Mouse (Mus musculus) naive thymus-derived CD4-positive, alpha-beta T cell, adult 2 months (primary cell): ENCODE data around the gene Otx1.

Experiments used
- DNase-seq: peaks from one replicate; pipeline ENCODE4 v3.0.0-alpha.2; 2011; ENCODE audit warnings: low read depth

Gene Otx1

DNA sequence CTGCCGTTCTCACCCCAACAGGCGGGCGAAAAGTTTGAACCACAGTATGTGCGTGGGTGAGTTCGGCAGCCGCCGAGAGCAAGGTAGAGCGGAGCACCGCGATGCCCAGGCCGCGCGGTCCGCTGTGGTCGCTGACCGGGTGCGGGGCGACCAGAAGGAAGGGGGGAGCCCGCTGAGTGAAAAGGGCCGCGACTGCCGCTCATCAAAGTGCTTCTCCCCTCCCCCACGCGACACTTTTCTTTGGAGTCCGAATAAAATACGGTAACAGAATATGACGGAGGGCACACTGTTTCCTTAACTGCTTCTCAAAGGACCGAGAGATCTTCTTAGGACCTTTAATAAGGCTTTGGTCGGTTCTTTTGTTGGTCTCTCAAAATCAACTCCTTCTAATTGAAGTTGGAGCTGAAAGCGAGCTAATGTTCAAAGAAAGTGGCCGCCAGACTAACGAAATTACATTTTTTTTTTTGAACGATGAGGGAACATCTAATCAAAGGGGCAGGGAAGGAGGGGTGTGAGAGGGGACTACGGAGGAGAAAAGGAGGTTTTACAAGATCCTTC is at the start of gene Otx1:
Gene Otx1, minus strand, starts transcription at position 115 of the 558 bp plus-strand sequence.
- no peak for DNase-seq

DNA sequence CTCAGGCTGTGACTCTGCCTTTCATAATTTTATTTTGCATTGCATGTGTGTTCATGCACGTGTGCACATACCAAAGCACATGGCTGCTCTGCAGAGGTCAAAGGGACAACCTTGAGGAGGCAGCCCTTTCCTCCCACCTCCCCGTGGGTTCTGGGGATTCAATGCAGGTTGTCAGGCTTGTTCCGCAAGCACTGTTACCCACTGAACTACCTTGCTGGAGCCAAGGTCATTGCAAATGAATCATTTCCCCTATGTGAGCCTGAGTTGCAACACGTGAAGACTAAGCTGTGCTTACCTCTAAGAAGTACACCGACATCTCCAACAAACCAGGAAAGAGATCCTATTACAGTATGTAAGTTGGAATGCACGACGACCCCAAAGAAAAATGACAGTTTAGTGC is 48.2 kb upstream of the Otx1 start:
- no peak for DNase-seq

DNA sequence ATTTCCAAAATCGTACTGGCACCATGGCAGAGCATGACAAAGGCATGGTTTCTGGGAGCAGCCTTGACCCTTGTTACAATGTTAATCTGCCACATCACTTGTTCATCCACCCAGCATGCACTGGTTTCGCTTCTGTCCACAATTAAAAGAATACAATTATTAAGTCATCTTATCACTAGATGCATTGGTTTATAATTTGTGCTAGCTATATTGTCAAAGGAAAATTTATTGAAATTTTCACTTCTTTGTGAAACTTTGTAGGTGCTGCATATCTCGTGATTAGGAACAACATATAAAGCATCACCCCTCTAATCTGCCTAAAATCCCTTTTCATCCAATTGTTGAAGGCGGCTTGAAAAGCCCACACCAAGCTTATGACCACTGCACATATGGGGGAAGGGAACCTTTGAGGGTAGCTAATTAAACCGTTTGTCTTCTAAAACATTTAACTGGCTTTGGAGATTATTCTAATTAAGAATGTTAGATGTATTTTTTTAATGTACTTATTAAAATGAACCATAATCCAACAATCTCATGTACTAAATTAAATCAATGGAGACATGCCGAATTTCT is 37.2 kb upstream of the Otx1 start:
- DNase-seq = no peak

DNA sequence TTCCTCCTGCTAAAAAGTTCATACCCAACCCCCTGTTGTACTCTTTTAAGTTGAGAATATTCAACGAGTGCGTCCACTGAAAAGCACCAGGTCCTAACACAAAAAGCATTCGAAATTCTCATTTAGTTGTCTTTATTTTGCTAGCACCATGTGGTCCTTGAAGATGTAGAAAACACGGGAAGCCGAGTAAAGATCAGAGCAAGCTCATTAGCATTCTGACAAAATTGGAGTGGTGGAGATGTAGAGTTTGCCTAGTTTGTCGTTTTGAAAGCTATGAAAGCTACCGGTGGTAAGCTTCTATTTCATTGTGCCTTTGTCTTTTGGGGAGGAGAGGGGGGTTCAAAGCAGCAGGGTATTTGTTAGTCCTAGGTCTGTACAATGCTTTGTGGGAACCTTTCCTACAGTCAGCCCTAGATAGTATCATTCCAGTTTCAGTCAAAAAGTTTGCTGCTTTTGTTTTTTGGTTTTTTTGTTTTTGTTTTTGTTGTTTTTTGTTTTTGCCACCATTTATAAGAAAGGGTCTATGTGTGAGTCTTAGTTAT is 31.9 kb upstream of the Otx1 start:
- no peak for DNase-seq

DNA sequence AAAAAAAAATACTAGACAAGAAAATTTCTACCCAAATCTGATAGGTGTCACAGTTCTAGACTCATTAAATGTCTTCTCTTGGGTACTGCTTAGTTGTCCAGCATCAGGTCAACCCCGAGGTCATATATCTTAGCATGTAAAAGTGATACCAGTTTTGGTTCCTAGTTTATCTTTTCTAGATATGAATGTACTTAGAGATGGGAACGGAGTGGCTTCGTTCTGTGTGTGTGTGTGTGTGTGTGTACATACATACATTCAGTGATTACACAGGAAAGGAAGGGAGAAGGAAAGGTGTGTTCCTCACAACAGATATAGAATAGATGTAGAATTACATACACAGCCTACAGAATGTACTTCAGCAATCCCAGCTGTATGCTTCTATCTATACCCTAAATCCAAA is 30.9 kb upstream of the Otx1 start:
- DNase-seq = no peak

DNA sequence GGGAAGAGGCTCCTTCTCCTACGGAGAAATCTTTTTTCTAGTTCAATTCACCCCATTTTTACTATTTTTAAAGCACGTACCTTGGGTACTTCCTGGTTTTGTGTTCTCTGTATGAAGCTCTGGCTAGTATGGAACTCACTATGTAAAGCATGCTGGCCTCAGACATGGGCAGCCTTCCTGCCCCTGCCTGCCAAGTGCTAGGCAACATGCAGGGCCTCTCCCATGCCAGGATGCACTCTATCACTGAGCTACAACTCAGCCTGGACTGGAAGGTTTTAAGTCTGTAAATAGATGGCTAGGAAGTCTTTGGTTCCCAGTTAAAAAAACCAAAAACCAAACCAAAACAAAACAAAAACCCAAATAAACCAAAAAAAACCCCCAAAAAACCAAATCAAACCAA is 17.9 kb upstream of the Otx1 start:
- DNase-seq = no peak

DNA sequence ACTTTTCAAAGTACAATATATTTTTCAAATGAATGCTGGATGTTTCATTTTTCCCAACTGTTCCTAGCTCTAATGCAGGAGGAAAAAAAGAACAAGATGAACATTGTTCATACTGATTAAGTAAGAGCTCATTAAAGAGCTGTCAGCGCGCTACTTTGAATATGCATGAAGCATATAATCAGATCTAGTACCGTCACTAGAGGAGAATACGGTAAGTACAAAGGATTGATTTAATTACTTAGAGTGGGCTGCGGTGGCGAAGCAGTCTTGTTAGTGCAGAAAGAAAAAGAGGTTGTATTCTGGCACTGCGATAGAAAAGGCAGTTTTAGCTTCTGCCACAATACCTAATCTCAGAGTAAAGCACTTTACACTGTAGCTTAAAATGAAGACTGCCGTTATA is 14.7 kb upstream of the Otx1 start:
- no peak for DNase-seq

DNA sequence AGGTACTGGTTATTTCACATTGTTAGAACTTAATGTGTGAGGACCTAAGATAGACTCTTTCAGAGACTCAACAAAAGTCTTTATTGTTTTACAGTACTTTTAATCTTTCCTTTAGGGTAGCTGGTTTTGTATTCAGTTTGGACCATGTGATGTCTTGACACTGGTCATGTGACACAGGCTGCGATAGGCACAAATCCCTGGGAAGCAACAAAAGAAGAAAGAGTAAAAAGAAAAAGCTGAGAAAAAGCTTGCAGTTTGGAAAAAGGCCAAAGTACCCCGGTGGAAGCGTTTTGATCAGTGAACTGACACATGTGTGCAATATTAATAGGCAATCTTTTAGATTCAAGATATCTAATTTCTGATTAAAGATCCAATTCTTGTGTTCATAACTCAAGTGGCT is 13.6 kb upstream of the Otx1 start:
- no peak for DNase-seq

DNA sequence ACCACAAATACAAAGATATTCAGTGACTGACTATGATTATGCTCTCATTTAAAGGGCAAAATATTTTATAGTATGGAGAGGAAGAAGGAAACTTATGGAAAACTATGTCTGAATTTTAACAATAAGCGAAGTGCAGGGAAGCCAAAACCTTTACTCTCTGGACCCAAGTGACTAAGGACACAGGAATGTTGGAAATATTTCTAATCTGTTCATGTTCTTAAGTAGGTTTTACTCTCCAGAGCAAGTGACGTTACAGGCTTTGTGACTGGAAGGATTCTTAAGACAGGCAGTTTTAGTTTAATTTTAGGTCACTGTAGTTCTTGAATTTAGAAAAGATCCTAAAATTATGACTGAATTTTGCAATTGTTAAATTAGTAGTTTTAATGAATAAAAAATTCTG is 6.1 kb upstream of the Otx1 start:
- DNase-seq = no peak

DNA sequence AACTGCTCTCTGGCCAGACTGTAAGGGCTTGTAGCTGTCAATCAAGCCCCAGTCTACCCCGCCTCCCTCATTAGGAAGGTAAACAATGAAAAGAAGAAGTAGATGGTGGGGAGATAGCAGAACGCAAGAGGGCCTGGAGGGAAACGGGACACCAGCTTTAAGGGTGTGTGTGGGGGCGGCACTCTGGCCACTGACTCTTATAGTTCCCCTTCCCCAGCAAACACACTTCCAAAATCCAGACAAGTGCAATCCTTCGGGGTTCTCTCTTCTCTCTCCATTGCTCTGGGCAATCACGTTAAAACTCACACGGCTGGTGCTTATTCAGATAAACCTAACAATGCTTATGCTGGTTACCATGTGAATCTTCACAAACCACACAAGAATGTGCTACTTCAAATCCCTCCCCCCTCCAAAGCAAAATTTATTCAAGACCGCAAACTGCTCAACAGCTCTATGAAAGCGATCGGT is 5.5 kb upstream of the Otx1 start:
- DNase-seq = no peak

DNA sequence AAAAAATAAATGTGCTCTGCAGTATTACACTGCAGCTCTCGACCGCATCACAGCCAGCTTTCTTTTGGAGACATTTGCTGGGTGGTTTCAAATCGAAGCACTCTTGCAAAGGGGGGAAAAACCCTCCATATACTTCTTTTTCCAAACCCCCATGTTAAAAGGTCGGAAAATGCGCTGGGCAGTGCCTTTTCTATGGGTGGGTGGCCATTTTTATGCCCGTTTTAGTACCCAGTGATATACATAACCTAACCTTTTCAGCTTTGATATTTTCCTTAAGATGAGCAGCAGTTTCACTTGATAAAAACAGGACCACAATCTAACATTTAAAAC is 5.0 kb upstream of the Otx1 start:
- DNase-seq = no peak

DNA sequence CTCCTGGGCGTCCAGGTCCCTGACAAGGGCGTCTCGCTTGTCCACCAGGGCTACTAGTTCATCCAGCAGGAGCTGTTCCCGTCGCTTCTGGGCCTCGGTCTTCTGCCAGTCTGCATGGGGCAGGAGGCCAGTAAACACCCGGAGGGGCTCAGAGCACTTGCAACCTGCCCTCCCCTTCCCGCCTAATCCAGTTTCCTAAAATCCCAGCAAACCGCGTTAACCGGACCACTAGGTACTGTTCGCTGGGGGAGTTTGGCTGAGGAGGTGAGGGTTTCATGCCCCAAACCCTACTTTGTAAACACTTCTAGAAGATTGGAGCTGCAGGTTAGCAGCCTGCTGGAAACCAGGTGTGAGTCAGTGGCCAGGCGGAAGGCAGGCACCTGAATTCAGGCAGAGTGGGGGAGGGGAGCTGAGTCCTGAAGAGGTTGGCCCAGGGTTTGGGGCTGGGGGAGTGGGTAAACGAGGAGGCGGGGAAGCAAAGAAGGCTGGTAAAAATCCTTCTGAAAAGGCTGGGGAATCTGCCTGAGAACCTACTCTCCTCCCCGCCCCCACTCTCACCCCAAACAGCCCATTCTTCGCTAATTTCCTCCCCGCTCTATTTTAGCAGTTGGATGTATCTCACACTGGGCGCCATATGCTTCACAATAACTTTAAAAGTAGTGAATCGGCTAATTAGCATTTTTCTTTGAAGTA is 4.5 kb upstream of the Otx1 start:
- DNase-seq = no peak

DNA sequence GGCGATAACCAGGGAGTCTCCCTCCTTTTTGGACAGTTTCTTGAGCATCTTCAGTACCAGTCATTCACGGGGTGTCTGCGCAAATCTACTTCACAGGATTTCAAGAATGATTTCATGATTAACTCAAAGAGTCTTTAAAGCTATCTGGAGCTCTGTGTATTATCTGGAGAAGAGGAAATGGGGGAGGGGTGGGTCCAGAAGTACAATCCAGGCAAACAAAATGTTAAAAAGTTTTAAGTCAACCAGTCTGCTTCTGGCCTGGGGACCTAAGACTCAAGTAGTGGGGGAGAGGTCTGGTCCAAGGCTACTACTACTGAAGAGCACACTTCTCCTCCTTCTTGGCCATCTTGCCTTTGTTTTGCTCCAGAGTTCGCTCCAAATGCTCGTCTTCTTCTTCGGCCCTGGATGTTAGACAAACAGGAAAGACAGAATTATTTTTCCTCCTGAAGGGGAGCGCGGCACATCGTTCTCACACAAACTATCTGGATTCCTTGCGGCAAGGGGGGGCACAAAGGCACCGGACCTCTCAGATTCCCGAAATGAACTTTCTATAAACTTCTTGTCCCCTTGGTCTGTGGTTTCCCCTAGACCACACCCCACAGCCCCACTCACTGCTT is 3.9 kb upstream of the Otx1 start:
- DNase-seq = no peak

DNA sequence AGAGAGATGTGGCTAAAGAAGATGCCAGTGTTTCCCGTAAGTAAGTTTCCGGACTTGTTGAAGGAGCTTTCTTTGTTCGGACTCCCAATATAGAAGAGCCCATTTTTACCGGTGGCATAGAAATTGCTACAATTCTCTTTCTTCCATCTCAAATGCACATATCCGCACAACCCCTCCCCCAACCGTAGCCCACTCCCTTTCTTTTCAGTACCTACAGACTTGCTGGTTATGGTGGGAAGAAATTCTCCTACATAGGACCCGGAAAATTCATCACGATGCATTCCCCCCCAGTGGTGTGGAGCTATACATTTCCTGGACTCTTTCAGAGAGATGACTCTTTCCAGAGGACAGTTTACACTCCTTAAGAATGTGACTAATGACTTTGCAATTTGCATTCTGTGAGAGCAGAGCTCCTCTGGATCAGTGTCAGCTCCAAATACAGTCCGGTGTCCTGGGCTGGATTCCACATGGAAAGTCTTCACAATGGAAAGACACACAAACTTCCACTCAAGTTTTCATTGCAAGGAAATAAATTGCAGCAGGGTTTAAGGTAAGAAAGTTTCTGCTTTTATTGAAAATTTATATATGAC is 2.7 kb upstream of the Otx1 start:
- DNase-seq = no peak

DNA sequence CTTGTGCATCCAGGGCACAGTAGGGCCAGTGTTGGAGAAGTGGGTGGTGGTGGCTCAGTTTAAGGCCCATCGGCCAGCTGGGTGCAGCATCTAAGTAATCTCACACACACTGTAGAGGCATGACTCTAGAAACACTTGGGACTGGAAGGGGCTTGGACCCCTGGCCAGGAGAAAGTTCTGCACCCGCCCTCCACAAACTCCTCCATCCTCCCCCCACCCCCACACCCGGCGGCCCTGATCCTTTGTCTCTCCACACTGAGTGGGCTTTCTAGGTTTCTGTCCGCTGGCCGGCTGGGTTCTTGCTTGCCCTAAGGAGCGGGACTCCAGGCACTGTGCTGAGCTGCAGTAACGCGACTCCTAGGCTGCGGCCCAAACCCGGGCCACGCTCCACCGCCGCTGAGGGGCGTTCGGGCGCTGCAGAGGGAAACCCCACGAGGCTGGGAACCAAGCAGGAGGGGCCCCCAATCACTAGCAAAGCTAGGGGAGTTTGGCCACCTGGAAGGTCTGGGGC is 1.7 kb upstream of the Otx1 start:
- no peak for DNase-seq

DNA sequence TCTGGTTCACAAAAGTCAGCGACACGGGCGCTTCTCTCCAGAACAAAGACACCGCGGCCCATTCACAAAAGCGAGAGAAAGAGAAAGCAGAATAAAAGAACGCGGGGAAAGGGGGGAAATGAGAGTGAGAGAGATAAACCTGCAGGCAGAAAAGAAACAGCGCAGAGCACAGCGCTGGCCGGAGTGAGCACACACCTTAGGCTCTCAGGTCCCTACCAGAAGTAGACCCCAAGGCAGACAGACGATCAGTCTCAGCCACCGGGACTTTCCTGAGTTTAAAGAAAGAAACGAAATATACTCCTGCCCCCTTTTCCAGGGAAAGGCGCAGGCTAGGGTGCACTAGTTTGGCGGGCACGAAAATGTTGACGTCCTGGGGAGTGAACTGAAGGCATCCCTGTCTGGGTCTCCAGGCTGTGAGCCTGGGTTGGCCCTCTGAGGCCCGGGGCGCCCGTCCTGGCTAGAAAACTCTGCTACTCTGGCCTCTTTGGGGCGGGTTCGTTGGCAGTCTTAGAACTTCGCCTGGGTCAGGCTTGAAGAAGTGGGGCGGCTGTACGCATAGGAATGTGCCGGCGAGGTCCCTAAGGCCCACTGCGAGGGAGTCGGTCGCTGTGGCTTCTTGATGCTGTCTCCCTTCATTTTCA is 764 bp upstream of the Otx1 start:
- no peak for DNase-seq

DNA sequence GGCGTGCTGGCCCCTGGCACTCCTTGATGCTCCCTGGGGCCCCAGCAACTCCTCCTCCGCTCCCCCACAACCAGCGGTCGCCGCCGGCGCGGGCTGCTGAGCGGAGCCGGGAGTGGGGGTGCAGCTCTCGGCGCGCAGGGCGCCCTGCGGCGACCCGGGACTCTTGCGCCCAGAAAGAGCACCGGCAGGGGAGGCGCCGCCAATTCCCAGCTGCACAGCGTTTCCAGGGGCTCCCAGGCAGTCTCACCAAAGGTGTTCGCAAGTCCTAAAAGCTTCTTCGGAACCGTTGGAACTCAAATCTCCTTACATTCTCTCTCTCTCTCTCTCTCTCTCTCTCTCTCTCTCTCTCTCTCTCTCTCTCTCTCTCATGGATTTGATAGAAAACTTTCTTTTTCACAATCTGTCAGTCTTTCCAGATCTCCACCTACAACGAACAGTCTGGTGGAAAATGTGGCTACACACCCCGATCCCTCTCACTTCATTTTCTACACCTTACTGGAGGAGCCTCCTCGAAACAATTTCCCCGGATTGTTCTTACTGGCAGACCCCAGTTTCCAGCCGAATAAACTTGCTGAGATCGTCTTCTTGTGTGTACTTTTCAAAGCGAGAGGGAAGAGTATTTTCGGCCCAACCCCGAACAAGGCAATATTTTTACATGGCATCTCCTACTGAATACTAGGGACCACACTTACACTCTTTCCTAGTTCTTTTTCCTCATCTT is 475 bp downstream of the Otx1 start:
- no peak for DNase-seq

DNA sequence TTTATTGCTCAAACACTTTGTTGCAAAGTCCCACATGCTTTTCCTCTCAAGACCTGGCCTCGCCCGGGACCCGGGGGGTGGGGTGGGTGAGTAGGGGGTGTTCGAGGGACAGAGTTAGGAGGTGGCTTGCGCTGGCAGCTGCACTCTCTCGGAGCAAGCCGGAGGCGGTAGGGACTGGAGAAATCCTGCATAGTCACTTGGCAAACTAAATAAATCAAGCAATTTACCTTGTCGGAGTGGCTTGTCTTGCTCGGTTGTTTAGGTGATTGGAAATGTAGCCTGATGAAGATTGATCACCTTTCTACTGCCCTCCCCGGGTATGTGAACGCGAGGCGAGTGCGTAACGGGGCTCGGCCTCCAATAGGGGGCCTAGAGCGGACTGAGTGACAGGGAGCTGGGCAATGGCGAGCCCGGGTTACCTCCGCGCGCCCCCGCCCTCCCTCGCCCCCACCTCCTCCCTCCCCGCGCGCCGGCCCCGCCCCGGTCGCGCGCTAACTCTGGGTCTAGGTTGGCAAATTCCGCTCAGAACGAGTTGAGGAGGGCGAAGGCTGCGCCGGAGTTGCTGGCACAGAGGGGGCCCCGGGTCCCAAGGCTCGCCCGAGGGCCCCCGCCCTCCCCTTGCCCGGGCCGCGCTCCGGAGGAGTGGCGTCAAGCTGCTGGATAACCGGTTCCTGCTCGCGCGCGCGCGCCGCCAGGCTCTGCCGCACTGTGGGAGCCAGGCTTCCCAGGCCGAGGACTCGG is 1.2 kb downstream of the Otx1 start:
- DNase-seq = no peak

DNA sequence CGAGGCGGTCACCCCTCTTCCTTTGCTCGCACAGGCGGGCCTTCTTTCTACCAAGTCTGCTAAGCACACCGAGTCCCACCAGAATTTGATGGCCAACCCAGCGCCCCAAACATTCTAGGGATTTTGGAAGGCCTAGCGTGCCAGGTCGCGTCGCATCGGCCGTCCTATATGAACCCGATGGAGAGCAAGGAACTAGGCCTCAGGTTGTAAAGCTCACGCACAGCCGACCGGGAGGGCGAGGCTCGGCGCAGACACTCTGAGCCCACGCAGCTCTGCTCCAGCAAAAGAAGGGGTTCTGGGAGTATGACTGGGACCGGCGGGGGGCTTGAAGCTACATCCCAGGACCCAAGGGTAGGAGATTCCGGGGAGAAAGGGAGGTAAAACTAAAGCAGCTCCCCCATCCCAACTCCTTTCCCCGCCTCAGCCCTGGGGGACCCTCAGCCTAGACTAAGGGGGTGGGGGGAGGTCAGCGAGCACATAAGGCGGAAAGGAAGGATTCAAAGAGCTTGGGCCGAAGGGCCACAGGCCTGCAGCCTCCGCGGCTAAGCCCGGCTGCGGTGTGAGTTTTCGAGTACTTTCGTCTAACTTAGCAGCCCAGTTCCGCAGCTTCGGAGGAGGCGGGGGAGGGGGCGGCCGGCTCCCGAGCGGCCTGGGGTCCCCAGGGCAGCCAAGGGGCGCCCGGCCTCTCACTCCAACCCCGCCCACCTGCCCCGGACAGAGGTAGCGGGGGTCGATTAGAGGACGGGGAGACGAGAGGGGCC is 2.2 kb downstream of the Otx1 start:
- DNase-seq = no peak
